Mouse (Mus musculus): ENCODE data around the gene Hemgn. TPM values are rescaled to one million over a fixed set of nuclear protein-coding genes. Genes with fewer than 3 reads are reported as not detected.

Hemgn gene
- total and polyA plus RNA-seq, 3 experiments, result 11.8 to 19.9 TPM; not detected in 1

GRCm38 (mm10) chr4:46389013-46389611, 24.2 kb downstream of the Hemgn start, which contains the start of gene Trmo (continued):
- no peak for TF ChIP-seq RAD21 (IDR thresholded peaks at IDR 0.05; ENCODE audit: low read depth, low read length)
- TF ChIP-seq MYB (IDR thresholded peaks at IDR 0.05; ENCODE audit: low read depth, low read length), result no peak

- Histone ChIP-seq H3K27ac (ENCODE audit: control insufficient read depth, low read depth, low read length) (peak overlapping the region; percentile 96), H3K9ac (ENCODE audit: control insufficient read depth, low read depth, low read length, poor library complexity, severe bottlenecking) (peak overlapping the region; percentile 97), H3K9me3 (replicated peaks; ENCODE audit: insufficient read depth, low read length) (no peaks in the 10 kb centered on the region), H3K36me3 (ENCODE audit: control insufficient read depth in 1 of 2, insufficient read depth in 2 of 2, low read length in 2 of 2) (peaks cover 0 to 2% of the 10 kb centered on the region in 2 experiments; a peak in 1 of 4 replicates), H3K4me1 (ENCODE audit: control insufficient read depth in 1 of 2, insufficient read depth in 2 of 2, low read length in 2 of 2) (0 out of 4 replicates have a peak, but pooled peaks cover 0 to 2% of the 10 kb centered on the region in 2 experiments), H3K79me2 (ENCODE audit: control insufficient read depth, insufficient read depth, low read length, poor library complexity) (peaks cover 5% of the 10 kb centered on the region; the same call in 1 of the 2 replicates), H3K27me3 (ENCODE audit: control insufficient read depth in 1 of 2, insufficient read depth in 2 of 2, low read length in 2 of 2) (no peaks in the 10 kb centered on the region), H3K4me3 (ENCODE audit: control insufficient read depth in 1 of 2, insufficient read depth in 1 of 2, low read depth in 2 of 2, low read length in 2 of 2) (peak overlapping the region; percentile 51 to 90)
- no peak for DNase-seq (ENCODE audit: low read depth, low spot score)
- no peak for TF ChIP-seq E2F4 (IDR thresholded peaks at IDR 0.05; ENCODE audit: borderline replicate concordance, low read depth, low read length)
- peak; percentile 67 for TF ChIP-seq GATA1 (IDR thresholded peaks at IDR 0.05; ENCODE audit: low read depth, low read length)
Measured at GRCm38 (mm10) chr4:46388556-46388955, 24.8 kb downstream of the Hemgn start.

- Histone ChIP-seq H3K9ac (ENCODE audit: control insufficient read depth, low read depth, low read length, poor library complexity, severe bottlenecking) (peak overlapping the region; percentile 80), H3K27me3 (ENCODE audit: control insufficient read depth in 1 of 2, insufficient read depth in 2 of 2, low read length in 2 of 2) (no peaks in the 10 kb centered on the region), H3K4me3 (ENCODE audit: control insufficient read depth in 1 of 2, insufficient read depth in 1 of 2, low read depth in 2 of 2, low read length in 2 of 2) (peak overlapping the region; percentile 64 to 82), H3K79me2 (ENCODE audit: control insufficient read depth, insufficient read depth, low read length, poor library complexity) (no peaks in the 10 kb centered on the region; the same call in 1 of the 2 replicates), H3K4me1 (ENCODE audit: control insufficient read depth in 1 of 2, insufficient read depth in 2 of 2, low read length in 2 of 2) (peaks cover 0 to 3% of the 10 kb centered on the region in 2 experiments; a peak in 1 of 4 replicates), H3K9me3 (replicated peaks; ENCODE audit: insufficient read depth, low read length) (no peaks in the 10 kb centered on the region), H3K27ac (ENCODE audit: control insufficient read depth, low read depth, low read length) (peak overlapping the region; percentile 65), H3K36me3 (ENCODE audit: control insufficient read depth in 1 of 2, insufficient read depth in 2 of 2, low read length in 2 of 2) (no peaks in the 10 kb centered on the region; a peak in 1 of 4 replicates)
- TF ChIP-seq UBTF (IDR thresholded peaks at IDR 0.05; ENCODE audit: borderline replicate concordance, insufficient read depth, low read depth, low read length), result no peak
- TF ChIP-seq HCFC1 (IDR thresholded peaks at IDR 0.05; ENCODE audit: low read depth, low read length), result 0 out of 2 replicates have a peak, but pooled peaks have one; percentile 4
- TF ChIP-seq MAX (IDR thresholded peaks at IDR 0.05; ENCODE audit: low read length), result peak; percentile 86
- TF ChIP-seq POLR2A (IDR thresholded peaks at IDR 0.05; ENCODE audit: control insufficient read depth in 1 of 2, insufficient read depth in 1 of 2, low read depth in 1 of 2, low read length in 2 of 2, poor library complexity in 1 of 2), result peak; percentile 15 to 32; a peak in 1 of 4 replicates
- TF ChIP-seq CTCF (IDR thresholded peaks at IDR 0.05 in 2 of 3, conservative IDR thresholded peaks at IDR 0.05 in 1 of 3; ENCODE audit: control insufficient read depth in 1 of 3, insufficient read depth in 1 of 3, low read depth in 2 of 3, low read length in 3 of 3, poor library complexity in 1 of 3, severe bottlenecking in 1 of 3), result peak; percentile 85 to 92 (median 89)
- TF ChIP-seq ZC3H11A (IDR thresholded peaks at IDR 0.05; ENCODE audit: low read depth, low read length), result peak; percentile 30; the same call in 1 of the 2 replicates
- TF ChIP-seq RCOR1 (IDR thresholded peaks at IDR 0.05; ENCODE audit: low read depth, low read length), result no peak
- peak; percentile 77 for TF ChIP-seq SMC3 (IDR thresholded peaks at IDR 0.05; ENCODE audit: low read depth, low read length)
- TF ChIP-seq SIN3A (IDR thresholded peaks at IDR 0.05; ENCODE audit: low read length), result no peak; the same call in 1 of the 2 replicates
- peak; percentile 75 to 82 for TF ChIP-seq USF2 (IDR thresholded peaks at IDR 0.05; ENCODE audit: borderline replicate concordance in 1 of 2, insufficient read depth in 1 of 2, low read depth in 1 of 2, low read length in 2 of 2)
- TF ChIP-seq MXI1 (IDR thresholded peaks at IDR 0.05; ENCODE audit: low read depth, low read length), result peak; percentile 60
- peak; percentile 28; the same call in 1 of the 2 replicates for TF ChIP-seq TBP (IDR thresholded peaks at IDR 0.05; ENCODE audit: low read depth, low read length)
- TF ChIP-seq USF1 (IDR thresholded peaks at IDR 0.05; ENCODE audit: low read depth, low read length), result peak; percentile 97
- TF ChIP-seq ELF1 (IDR thresholded peaks at IDR 0.05; ENCODE audit: low read depth, low read length), result no peak
- TF ChIP-seq GABPA (IDR thresholded peaks at IDR 0.05; ENCODE audit: low read depth, low read length), result no peak
- TF ChIP-seq MYC (IDR thresholded peaks at IDR 0.05; ENCODE audit: low read depth, low read length), result peak; percentile 33
- peak; percentile 67 for TF ChIP-seq RAD21 (IDR thresholded peaks at IDR 0.05; ENCODE audit: low read depth, low read length)
- no peak for TF ChIP-seq ZKSCAN1 (IDR thresholded peaks at IDR 0.05; ENCODE audit: low read depth, low read length)
- TF ChIP-seq CHD2 (IDR thresholded peaks at IDR 0.05; ENCODE audit: low read length), result no peak
- TF ChIP-seq BHLHE40 (IDR thresholded peaks at IDR 0.05; ENCODE audit: borderline replicate concordance, low read depth, low read length), result peak; percentile 87
- no peak for TF ChIP-seq ZMIZ1 (IDR thresholded peaks at IDR 0.05; ENCODE audit: low read depth, low read length)
- DNase-seq (ENCODE audit: low read depth, low spot score), result peak; percentile 92
Measured at GRCm38 (mm10) chr4:46374869-46375368, 38.4 kb downstream of the Hemgn start.
